Mouse (Mus musculus): Measurements from ENCODE around the gene Zfp280c.

- TF ChIP-seq CTCF (IDR thresholded peaks at IDR 0.05), result no peak
- no peak for TF ChIP-seq EP300 (IDR thresholded peaks at IDR 0.05)
Measured at GRCm38 (mm10) chrX:48513824-48514223, 80.5 kb downstream of the Zfp280c start.
